Mouse (Mus musculus) stomach, embryonic 14.5 days (tissue): ENCODE data around the gene Rnf7. TPM values are rescaled to one million over a fixed set of nuclear protein-coding genes. Genes with fewer than 3 reads are reported as not detected.
A peak's percentile ranks its signal among the peaks of the same experiment; 100 is the strongest.
"Not testable (repeated sequence)": the region's sequence is repeated elsewhere in the genome, so short reads cannot be mapped to it uniquely, and the experiment has no call there.

Source experiments
- ATAC-seq: fragments of 200-750 bp; cut with Nextera tagmentation; 2 replicates; pipeline ENCODE4 v1.8.0; 2017; ENCODE audit warnings: low read depth, moderate TSS enrichment; ENCODE audit not compliant: insufficient number of reproducible peaks, insufficient read depth, low FRiP score
- H3K27ac ChIP-seq: fragments of 300-500 bp; sonication (generic); 2 replicates; pipeline ENCODE4 v1.5.1; 2014; ENCODE audit warnings: mild to moderate bottlenecking, low read length, moderate library complexity, mixed read lengths
- H3K27me3 ChIP-seq: fragments of 300-500 bp; sonication (generic); 2 replicates; pipeline ENCODE4 v1.6.1; 2014; ENCODE audit warnings: low read length, control low read depth, mixed read lengths; ENCODE audit not compliant: control insufficient read depth, insufficient read depth
- H3K36me3 ChIP-seq: fragments of 300-500 bp; sonication (generic); 2 replicates; pipeline ENCODE4 v1.6.1; 2014; ENCODE audit warnings: mild to moderate bottlenecking, control low read depth, low read length, moderate library complexity, mixed read lengths; ENCODE audit not compliant: control insufficient read depth, insufficient read depth
- H3K4me1 ChIP-seq: fragments of 300-500 bp; sonication (generic); 2 replicates; pipeline ENCODE4 v1.6.1; 2014; ENCODE audit warnings: low read length, control low read depth, mixed read lengths; ENCODE audit not compliant: control insufficient read depth, insufficient read depth
- H3K4me2 ChIP-seq: fragments of 300-500 bp; sonication (generic); replicated peaks from 2 replicates; pipeline ENCODE4 v1.6.1; 2014; ENCODE audit warnings: low read depth, low read length, control low read depth
- H3K4me3 ChIP-seq: fragments of 300-500 bp; sonication (generic); 2 replicates; pipeline ENCODE4 v1.5.1; 2014; ENCODE audit warnings: low read depth, low read length, control low read depth
- H3K9ac ChIP-seq: fragments of 300-500 bp; sonication (generic); replicated peaks from 2 replicates; pipeline ENCODE4 v1.6.1; 2014; ENCODE audit warnings: low read depth, mild to moderate bottlenecking, control low read depth, low read length, moderate library complexity, mixed read lengths
- H3K9me3 ChIP-seq: fragments of 300-500 bp; sonication (generic); 2 replicates; pipeline ENCODE4 v1.6.1; 2016; ENCODE audit warnings: low read depth, low read length, control low read depth; ENCODE audit not compliant: control insufficient read depth
- WGBS: fragments of 180-500 bp; shearing (Covaris S2); extraction: QIAGEN DNeasy Blood & Tissue Kit; methylation state at CpG from one replicate; pipeline ENCODE4 v1.1.7; 2014; 5-methylcytosine and 5-hydroxymethylcytosine counted together
- polyA plus RNA-seq: library from polyadenylated mRNA; unstranded; fragments of >200 nt; fragmentation: Nextera tagmentation; extraction: Ambion mirVana; gene quantifications from 2 replicates; pipeline ENCODE4 v1.2.1, GENCODE M21; 2014

Rnf7 gene
- 250 and 254 TPM in 2 replicates for polyA plus RNA-seq

DNA sequence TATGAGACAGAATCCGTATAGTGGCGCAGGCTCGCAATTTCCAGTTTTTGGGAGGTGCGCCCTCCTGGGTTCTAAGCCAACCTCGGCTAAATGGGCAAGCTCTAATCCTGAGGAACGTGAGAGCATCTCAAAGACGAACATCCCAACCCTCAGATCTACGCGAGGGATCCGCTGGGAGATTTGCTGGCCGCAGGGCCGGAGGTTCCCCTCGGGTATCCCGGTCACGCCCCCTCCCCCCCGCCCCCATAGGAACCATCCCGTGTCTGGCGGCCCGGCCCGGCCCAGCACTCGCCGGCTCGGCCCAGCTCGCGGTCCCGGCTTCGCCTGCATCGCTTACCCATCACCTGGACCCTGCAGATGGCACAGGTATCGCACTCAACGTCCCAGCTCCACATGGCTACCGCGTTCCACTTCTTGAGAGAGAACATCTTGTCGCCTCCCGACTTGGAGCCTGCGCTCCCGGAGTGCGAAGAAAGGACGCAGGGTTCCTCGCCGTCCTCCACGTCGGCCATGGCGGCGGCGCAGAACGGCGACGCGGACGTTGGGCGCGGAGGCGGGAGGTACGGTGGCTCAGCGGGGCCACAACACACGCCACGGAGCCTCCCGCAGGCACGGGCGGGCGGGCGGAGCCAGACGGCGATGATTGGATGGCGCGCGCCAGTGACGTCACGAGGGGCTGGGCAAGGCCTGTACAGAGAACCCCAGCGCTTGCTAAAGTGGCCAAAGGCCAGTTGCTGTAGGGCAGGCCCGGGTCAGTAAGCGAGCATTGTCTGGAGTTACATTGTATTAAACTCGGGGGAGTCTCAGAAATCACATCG is at the start of gene Rnf7:
Rnf7 (minus strand) TSS at position 605 of the 818 bp plus-strand sequence.
- no peaks in the 10 kb centered on the region for H3K27me3 ChIP-seq
- ATAC-seq = peak; percentile 98
- H3K4me2 ChIP-seq = peak within 1 kb of the TSS; percentile 64
- peak within 1 kb of the TSS; percentile 80 for H3K9ac ChIP-seq
- H3K27ac ChIP-seq = peak within 1 kb of the TSS; percentile 81
- H3K9me3 ChIP-seq = no peaks in the 10 kb centered on the region
- H3K36me3 ChIP-seq = peaks cover 5% of the 10 kb centered on the region; the same call in 1 of the 2 replicates
- under 1% methylated on average over 73 of the region's 74 CpGs for WGBS
- peak within 1 kb of the TSS; percentile 79 for H3K4me3 ChIP-seq
- H3K4me1 ChIP-seq = peaks cover 5% of the 10 kb centered on the region; the same call in 1 of the 2 replicates

DNA sequence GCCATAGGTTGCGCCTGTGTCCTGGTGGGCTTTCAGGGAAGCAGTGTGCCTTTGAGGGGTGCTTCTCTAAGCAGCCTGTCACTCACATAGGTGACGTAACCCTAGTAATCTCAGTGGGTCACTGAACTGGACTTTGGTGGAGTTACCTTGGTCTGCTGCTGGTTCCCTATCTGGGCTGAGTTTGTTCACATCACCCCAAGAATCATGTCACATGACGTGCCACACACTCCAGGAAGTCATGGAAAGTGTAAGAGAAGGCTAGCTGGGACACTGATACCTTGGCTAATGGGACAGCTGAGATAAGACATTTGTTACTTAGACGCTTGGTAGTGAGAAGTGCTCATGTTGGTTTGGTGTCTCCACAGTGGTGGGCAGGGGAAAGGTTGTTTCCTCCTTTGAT is 47.5 kb upstream of the Rnf7 start:
- no peaks in the 10 kb centered on the region for H3K27me3 ChIP-seq
- H3K4me2 ChIP-seq = no peak overlapping the region
- no peaks in the 10 kb centered on the region for H3K9me3 ChIP-seq
- H3K4me1 ChIP-seq = no peaks in the 10 kb centered on the region
- H3K36me3 ChIP-seq = no peaks in the 10 kb centered on the region
- no peak overlapping the region for H3K9ac ChIP-seq
- WGBS = 77% methylated on average over 4 of the region's 4 CpGs
- no peak for ATAC-seq
- no peak overlapping the region for H3K27ac ChIP-seq
- H3K4me3 ChIP-seq = no peak overlapping the region

DNA sequence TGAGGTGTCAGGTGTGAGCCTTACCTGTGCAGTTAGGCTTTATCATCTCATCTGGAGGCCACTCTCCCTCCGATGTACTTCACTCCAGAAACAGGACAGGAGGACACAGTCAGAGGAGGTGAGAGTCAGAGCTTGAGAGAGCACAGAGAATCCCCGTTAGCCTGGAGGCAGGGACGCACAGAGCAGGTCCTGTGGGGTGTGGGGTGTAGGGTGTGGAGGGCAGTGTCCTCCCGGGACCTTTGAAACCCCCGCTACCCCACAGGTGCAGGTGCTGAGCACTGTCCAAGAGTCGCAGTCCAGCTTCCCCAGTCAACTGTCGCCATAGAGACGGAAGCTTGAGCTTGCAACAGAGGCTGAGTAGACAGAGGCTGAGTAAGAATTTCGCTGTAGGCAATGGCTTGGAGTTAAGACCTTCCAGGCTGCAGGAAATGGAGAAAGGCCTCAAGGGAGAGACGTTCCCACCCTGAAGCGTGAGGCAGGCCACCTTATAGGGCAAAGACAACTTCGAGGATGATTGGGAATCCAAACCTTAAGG is 46.6 kb upstream of the Rnf7 start, which contains the start of gene Gm28729:
Gm28729 (minus strand) TSS at position 293 of the 535 bp plus-strand sequence.
- Histone ChIP-seq H3K9me3 (no peaks in the 10 kb centered on the region), H3K4me2 (no peak within 1 kb of the TSS), H3K27me3 (no peaks in the 10 kb centered on the region), H3K9ac (no peak within 1 kb of the TSS), H3K36me3 (no peaks in the 10 kb centered on the region), H3K4me1 (no peaks in the 10 kb centered on the region), H3K27ac (no peak within 1 kb of the TSS), H3K4me3 (no peak within 1 kb of the TSS)
- WGBS = 46% methylated on average over 12 of the region's 12 CpGs
- ATAC-seq = no peak

DNA sequence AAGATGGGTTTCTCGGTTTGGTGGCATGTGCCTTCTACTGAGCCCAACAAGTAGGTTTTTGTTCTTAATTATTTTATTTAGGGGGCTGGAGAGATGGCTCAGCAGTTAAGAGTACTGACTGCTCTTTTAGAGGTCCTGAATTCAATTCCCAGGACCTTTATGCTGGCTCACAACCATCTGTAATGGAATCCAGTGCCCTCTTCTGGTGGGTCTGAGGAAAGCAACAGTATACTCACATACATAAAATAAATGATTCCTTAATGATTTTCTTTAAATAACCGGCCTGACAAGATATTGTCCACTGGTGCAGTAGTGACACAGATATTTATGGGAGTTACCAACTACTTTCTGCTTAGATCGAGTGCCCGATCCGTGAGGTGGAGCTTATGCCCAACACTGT is 44.7 kb upstream of the Rnf7 start:
- Histone ChIP-seq H3K9ac (no peak overlapping the region), H3K9me3 (no peaks in the 10 kb centered on the region), H3K4me3 (no peak overlapping the region), H3K4me2 (no peak overlapping the region), H3K36me3 (no peaks in the 10 kb centered on the region), H3K27ac (no peak overlapping the region), H3K27me3 (no peaks in the 10 kb centered on the region), H3K4me1 (no peaks in the 10 kb centered on the region)
- ATAC-seq = no peak
- 83% methylated on average over 5 of the region's 5 CpGs for WGBS

DNA sequence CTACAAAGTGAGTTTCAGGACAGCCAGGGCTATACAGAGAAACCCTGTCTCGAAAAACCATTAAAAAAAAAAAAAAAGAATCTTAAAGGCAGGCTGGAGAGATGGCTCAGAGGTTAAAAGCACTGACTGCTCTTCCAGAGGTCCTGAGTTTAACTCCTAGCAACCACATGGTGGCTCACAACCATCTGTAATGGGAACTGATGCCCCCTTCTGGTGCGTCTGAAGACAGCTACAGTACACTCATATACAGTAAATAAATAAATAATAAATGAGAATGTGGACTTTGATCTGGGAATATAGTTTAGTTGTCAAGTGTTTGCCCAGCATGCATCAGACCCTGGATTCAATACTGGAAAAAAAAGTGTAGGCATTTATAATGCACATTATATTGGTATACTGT is 43.1 kb upstream of the Rnf7 start:
- H3K4me3 ChIP-seq, H3K27ac ChIP-seq, H3K27me3 ChIP-seq, H3K9ac ChIP-seq, H3K9me3 ChIP-seq, H3K4me2 ChIP-seq, ATAC-seq, H3K36me3 ChIP-seq, H3K4me1 ChIP-seq: not testable (repeated sequence)
- 82% methylated on average over 2 of the region's 2 CpGs for WGBS

DNA sequence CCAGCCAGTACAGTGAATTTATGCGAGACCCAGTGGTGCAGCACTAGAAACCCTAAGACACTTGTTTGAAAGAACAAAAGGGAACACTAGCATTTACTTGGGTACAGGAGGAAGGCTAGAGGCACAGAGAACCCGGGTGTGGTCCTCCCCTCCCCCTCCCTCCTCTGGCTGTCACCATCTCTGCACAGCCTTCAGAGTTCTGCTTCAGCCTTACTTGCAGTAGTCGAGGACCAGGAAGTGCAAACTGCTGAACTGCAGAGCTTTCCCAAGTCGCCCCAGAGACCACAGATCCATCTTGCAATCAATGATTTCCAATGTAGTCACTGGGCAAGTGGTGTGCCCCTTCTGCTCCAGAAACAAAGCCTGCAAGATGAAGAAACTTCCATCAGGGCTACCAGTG is 39.0 kb upstream of the Rnf7 start:
- no peak overlapping the region for H3K9ac ChIP-seq
- H3K9me3 ChIP-seq = no peaks in the 10 kb centered on the region
- WGBS = 29% methylated on average over 4 of the region's 4 CpGs
- H3K4me2 ChIP-seq = no peak overlapping the region
- no peak overlapping the region for H3K4me3 ChIP-seq
- no peaks in the 10 kb centered on the region for H3K27me3 ChIP-seq
- H3K36me3 ChIP-seq = no peaks in the 10 kb centered on the region
- ATAC-seq = no peak
- no peak overlapping the region for H3K27ac ChIP-seq
- no peaks in the 10 kb centered on the region for H3K4me1 ChIP-seq

DNA sequence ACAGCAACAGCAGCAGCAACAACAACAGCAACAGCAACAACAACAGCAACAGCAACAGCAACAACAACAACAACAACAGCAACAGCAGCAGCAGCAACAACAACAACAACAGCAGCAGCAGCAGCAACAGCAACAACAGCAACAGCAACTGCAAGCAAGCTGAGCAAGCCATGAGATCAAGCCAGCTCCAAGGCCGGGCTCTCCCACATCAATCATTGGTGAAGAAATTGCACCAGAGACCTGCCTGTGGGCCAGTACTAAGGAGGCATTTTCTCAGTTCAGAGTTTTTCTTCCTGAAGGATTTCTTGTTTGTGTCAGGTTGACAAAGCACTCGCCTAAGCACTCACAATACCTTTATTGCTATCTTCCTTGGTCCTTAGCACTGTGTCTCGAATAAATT is 38.3 kb upstream of the Rnf7 start:
- H3K4me1 ChIP-seq = no peaks in the 10 kb centered on the region
- no peaks in the 10 kb centered on the region for H3K36me3 ChIP-seq
- H3K27ac ChIP-seq = no peak overlapping the region
- H3K9ac ChIP-seq = no peak overlapping the region
- ATAC-seq = no peak
- no peak overlapping the region for H3K4me3 ChIP-seq
- H3K4me2 ChIP-seq = no peak overlapping the region
- H3K9me3 ChIP-seq = no peaks in the 10 kb centered on the region
- H3K27me3 ChIP-seq = no peaks in the 10 kb centered on the region
- 59% methylated on average over 3 of the region's 3 CpGs for WGBS

DNA sequence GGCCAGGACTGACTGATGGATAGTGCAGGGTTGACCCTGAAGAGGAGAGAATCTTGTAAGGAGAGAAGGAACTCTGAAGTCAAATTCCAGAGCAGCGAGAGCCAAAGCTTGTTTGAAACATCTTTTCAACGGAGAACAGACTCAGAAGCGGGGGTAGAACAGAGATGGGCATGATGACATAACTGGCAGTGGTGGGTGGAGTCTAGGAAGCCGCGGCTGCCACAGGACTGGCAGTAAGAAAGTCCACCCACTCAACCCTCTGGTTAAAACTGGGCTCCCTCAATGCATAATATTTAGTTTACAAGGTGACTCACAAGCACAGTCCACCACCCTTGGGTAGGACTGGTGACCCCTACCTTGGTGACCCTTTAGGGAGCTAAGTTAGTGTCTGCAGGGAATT is 37.3 kb upstream of the Rnf7 start:
- Histone ChIP-seq H3K27me3 (no peaks in the 10 kb centered on the region), H3K4me2 (no peak overlapping the region), H3K9ac (no peak overlapping the region), H3K4me3 (no peak overlapping the region), H3K4me1 (no peaks in the 10 kb centered on the region), H3K9me3 (no peaks in the 10 kb centered on the region), H3K36me3 (no peaks in the 10 kb centered on the region), H3K27ac (no peak overlapping the region)
- 82% methylated on average over 5 of the region's 5 CpGs for WGBS
- no peak for ATAC-seq
